Mouse (Mus musculus) spleen, adult 12 weeks (tissue): ENCODE results near the gene Dock3.
"Not testable (repeated sequence)": the region's sequence is repeated elsewhere in the genome, so short reads cannot be mapped to it uniquely, and the experiment has no call there.

Source experiments
- DNase-seq: peaks from one replicate; pipeline ENCODE4 v3.0.0; 2022; ENCODE audit warnings: low spot score

Dock3 gene

DNA sequence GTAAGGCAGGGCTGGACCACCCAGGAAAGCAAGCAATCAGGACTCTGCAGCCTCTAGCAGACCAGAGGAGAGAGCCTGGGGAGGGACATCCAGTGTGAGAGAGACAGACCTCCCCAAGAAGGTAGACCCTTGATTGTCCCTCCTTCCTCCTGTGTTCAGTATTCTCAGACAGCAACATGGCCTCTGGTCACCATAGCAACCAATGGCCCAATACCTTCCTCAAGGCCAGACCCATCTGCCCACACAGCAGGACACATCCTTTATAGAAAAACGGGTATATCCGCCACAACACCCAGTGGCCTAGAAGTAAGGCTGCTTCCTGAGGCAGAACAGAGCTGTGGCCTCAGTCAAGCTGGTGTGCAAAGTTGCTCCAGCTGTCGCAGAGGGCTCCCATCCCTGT lies 23.9 kb upstream of the Dock3 start:
- DNase-seq: no peak

DNA sequence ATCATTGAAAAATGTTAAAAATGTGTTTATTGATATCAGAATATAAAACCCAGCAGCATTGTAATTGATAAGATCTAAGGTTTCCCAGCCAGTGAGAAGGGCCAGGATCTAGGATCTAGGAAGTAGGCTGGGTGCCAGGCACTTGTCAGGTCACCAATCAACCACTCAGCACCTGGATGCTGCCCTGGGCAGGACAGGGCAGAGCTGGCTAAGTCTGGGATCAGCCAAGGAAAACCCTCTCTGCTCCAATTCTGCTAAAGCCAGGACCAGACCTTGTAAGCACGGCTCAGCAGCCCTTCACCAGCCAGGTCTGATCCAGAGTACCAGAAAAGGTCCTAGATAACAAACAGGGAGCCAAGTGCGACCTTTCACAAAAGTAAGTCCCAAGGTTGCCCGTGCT lies 23.2 kb upstream of the Dock3 start:
- DNase-seq: no peak

DNA sequence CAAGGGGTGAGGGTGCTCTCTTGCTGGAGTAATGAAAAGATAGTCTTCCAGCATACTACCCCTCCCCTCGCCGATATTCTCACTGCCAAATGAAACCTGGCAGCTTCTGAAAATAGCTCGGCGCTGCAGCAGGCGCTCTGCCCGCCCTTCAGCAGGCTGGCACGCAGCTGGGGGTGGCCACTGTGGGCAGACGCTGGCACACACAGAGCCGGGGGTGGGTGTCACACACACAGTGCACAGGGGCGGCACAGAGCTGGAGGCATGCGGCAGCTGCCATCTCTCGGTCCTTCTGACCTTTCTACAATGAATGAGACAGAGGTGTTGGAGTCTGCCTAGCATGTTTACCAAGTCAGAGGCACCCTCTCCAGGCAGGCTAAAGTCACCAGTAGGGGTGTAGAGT lies 22.8 kb upstream of the Dock3 start:
- no peak for DNase-seq

DNA sequence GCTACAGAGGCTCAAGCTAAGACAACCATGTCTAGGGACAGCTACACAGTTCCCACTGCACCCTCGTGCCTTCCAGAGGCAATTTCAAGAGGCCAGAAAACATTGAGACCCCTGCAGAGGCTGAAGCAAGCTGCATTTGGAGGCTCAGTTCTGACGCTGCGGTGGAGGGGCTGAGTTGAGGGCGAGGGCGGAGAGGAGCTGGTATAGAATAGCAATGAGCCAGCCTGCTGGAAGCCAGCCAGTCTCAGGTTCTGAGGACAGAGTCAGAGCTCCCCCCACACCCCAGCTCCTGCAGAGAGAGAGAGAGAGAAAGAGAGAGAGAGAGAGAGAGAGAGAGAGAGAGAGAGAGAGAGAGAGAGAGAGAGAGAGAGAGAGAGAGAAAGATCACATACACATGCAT lies 20.5 kb upstream of the Dock3 start:
- DNase-seq: no peak

DNA sequence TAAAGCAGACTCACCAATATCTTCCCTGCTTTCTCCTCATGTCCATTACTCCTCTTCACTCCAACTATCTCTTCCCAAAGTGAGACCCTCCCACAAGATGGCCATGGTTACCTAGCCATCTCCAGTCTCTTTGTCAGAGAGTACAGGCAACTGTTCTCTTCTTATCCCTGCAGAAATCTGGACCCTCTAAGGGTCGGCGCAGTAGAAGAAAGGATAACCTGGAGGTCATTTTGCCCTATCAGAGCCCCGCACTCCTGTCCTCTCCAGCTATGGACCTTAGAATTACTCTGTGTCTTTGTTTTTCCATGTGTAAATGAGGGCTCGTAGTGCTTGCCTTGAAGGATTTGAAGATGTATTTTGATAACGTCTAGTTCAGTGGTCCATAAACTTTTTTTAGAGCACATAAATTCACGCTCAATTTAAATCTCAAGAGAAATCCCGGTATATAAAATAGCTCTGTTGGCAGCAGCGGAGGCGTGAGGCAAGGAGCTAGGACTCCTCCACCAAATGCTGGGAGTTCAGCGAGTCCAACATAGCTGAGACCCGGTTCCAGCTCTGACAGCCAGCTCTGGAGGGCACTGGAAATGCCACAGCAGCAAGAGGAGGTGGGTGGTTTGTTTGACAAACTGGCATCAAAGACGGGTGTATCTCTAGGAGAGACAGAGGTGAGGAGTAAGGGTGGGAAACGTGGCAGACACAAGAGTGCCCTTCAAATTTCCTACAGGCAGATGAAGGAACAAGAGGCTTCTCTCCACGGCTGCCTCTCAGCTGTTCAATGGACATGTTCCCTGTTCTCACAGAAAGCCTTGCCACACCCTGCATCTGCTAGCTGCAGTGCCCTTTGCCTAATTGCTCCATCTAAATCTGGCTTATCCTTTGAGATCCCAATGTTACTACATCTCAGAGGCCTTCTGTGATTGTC lies 19.0 kb upstream of the Dock3 start:
- no peak for DNase-seq

DNA sequence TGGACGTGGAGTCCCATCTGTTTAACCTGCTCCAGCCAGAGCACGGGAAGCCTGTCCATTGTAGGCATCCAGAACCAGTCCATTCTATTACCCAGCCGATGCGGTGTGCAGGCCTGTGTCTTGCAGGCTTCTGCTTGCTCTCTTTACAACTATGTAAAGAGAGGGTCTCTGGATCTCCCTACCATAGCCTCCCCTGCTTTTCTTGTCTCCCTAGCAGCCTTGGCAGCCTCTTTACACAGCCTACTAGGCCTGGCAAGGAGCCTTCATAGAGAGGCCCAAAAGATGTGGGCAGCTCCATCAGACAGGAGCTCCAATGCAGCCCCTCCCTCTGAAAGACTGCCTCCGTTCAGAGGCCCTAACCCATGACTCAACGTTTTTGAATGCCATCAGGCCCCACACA lies 17.4 kb upstream of the Dock3 start:
- DNase-seq: no peak

DNA sequence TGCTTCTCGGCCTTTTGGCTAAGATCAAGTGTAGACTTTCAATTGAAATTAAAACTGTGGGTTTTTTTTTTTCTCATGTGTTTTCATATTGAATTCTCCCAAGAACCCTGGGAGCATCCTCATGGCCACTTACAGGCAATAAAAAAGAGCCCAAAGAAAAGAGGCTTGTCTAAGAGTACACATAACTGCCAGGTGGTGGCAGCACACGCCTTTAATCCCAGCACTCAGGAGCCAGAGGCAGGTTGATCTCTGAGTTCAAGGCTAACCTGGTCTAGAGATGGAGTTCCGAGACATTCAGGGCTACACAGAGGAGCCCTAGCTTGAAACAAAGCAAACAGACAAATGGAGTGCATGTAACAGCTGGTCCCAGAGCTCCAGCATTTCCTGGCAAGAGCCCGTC lies 14.5 kb upstream of the Dock3 start:
- DNase-seq: no peak

DNA sequence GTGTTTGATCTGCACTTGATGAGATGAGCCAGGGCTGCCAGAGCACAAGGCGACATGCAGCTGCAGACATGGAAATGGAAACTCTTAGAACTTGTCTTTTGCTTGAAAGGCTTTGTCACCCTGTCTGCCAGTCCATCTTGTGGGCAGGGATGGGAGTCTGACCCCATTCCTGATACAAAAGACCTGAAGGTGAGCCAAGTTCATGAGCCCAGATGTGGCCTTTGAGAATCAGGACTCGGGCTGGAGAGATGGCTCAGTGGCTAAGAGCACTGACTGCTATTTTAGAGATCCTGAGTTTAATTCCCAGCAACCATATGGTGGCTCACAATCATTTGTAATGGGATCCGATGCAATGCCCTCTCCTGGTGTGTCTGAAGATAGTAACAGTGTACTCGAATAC lies 13.6 kb upstream of the Dock3 start:
- DNase-seq: no peak

DNA sequence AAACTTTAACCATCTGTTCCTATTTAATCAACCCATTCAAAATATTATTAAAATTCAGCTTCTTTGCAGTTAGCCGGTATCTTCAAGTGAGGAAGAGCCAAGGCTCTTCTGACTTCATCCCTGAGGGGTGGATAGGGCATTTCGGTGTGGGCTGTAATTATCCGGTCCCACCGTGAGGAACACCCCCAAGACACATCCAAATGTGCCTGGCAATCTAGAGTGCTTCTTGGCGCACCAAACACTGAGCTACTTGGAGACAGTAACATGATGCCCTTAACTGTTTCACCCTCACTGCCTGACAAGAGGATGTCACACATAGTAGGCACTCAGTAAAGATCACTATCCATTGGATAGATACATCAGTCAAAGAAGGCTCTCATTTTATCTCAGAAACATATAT lies 4.4 kb upstream of the Dock3 start:
- no peak for DNase-seq

DNA sequence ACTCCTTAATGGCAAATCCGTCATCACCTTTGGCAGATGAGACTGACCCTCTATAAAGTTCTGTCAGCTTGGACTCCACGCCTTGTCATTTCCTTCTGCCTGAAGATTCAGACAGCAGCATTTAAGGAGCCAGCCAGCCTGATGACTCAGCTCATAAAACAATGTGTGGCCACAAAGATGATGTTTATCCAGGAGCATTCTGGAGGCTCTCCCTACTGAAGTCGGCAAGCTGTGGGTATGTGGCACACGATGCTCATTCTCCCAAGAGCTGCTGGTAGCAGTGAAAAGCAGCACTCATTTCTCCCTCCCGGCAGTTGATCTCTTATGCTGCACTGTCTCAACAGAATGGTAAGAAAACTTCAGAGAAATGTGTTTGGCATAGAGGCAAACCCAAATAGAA lies 3.6 kb upstream of the Dock3 start:
- no peak for DNase-seq

DNA sequence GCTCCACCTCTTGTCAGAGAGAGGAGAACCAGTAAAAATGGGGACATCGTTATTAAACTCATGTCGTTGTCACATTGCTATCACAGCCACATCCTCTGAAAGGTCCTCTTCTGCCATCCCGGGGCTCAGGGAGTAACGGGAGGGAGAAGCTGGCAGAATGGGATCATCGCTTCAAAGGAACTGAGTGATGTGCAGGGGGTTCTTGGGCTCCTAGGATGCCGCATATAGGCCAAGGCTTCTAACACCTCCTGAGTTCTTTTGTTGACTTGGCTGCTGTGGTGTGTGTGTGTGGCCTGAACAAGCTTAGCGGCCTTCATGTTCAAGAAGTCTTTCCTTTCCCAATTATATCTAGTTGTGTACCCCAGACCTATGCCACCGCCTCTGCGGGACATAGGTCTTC lies 431 bp upstream of the Dock3 start:
- DNase-seq: no peak

DNA sequence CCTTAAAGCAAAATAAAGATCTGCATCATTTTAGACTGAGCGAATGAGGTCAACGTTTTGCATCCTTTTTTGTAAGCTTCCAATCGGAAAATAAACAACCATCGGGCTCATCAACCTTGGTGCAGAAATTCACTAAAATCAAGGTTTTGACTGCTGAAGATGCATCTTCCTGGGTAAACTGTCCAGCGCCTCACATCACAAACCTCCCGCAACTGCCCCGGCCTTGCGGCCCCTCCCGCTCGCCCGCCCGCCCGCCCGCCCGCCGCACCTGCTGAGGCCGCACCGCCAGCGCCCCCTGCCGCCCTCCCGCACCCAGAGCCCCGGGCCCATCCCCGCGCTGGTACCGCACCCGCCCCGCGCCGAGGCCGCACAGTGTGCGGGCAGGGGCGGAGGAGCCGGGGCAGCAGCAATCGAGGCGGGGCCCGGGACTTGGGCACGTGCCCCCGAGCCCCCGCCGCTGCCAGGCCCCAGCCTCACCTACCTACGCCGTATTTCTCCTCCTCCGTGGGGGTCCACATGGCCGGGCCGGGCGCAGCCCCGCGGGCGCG lies 644 bp downstream of the Dock3 start:
- DNase-seq: no peak

DNA sequence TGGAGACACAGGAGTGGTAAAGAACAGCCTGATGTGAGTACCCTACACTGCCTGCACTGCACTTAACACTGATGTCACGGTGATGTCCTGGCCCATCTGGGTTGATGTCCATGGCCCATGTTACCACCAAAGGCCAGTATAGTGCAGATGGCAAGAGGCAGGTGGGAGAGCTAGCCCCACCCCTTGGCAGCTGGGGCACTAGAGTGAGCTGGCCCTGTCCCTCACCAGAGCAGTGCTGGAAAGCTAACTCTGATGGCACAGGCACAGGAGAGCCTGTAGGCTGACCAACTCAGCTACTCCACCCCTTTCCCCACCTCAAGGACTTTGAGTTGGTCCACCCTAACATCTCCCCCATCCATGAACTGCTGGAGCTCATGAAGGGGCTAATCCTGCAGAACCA lies 7.1 kb downstream of the Dock3 start:
- DNase-seq: no peak

DNA sequence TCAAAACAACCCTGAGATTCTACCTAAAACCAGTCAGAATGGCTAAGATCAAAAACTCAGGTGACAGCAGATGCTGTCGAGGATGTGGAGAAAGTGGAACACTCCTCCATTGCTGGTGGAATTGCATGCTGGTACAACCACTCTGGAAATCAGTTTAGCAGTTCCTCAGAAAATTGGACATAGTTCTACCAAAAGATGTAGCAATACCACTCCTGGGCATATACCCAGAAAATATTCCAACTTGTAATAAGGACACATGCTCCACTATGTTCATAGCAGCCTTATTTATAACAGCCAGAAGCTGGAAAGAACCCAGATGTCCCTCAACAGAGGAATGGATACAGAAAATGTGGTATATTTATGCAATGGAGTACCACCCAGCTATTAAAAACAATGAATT lies 56.9 kb downstream of the Dock3 start:
- DNase-seq: not testable (repeated sequence)

DNA sequence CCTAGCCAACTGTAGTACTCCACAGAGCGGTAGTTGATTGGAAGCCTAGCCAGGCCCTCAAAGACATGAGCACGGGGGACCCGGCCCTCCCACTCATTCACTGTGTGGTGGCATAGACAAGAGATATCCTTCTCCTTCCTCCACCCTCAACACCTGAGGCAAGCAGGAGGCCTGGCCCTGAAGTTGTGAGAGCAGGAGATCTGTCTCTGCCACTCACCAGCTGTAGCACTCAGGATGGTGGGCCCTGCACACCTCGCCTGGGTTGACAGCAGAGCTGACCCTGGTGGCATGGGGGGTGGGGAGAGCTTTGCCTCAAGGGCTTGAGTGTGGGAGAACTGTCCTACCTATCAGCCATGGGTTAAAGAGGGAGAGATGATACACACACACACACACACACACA lies 65.9 kb downstream of the Dock3 start:
- no peak for DNase-seq

DNA sequence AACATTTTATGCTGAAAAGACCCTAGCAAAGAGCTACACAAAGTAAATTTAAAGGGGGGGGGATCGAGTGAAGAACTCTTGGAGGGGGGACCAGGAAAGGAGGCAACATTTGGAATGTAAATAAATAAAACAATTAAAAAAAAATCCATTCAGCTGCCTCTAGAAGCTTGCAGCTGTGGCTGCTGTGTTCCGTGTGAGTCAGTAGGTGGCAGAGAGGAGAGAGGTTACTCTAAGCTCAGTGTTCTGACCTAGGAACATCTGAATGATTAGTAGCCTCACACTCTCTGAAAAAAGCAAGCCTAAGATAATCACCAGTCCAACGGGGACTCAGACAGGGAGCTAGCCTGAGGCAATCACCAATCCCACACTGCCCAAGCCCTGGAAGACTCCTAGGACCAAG lies 66.9 kb downstream of the Dock3 start:
- DNase-seq: no peak

DNA sequence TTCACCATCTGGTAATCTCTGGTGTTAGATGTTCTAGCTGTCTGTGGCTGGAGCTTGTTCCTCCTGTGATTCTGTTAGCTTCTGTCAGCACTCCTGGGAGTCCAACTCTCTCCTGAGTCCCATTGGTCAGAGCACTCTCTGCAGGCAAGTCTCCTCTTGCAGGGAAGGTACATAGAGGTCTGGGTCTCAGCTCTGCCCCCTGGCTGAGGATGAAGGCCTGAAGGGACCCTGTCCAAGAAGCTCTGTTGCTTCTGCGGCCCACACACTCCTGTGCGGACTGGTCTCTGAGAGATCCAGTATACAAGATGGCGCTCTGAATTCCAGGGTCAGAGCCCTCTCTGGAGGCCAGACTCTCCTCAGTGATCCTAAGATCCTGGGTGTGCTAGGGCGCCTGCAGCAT lies 75.3 kb downstream of the Dock3 start:
- DNase-seq: not testable (repeated sequence)

DNA sequence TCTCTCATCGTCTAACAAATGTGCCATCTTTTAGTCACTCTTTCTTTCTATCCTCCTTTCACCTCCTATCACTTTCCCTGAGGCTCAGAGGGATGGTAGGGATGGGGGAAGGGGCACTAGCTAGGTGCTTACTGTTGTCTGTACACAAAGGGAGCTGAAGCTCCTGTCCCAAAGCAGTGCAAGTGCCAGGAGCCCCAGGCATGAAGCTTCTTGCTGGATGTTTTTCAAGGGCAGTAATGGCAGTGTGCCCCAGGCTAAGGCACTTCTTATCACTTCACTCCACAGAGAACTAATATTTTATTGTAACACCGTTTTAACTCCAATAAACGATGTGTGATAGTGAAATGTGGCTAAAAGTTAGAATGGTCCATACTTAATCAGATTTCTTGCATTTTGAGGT lies 118.9 kb downstream of the Dock3 start:
- DNase-seq: no peak

DNA sequence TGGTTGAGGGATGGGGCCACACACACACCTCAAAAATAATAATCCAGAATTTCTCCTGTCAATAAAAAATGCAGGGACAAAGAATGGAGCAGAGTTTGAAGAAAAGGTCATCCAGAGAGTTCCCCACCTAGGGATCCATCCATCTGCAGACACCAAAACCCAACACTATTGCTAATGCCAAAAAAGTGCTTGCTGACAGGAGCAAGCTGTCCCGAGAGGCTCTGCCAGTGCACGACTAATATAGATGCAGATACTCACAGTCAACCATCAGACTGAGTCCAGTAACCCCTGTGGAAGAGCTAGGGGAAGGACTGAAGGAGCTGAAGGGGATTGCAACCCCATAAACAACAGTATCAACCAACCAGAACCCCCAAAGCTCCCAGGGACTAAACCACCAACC lies 119.7 kb downstream of the Dock3 start:
- DNase-seq: no peak

DNA sequence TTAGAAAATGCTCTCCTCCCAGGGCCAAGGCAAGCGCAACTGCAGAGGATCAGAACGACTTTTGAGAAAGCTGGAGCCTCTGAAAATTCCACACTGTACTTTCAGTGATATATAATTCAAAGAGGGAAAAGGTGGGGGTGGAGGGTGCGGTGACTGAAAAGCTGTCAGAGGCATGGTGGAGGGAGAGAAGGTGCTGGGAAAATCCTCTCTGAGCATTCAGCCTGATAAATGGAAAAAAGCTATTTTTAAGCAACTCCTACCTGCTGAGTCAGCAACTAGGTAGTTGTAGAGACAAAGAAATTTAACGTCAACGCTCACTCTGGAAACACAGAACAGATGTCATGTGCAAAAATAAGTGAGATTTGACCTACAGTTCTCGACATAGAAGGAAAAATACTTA lies 132.2 kb downstream of the Dock3 start:
- no peak for DNase-seq

DNA sequence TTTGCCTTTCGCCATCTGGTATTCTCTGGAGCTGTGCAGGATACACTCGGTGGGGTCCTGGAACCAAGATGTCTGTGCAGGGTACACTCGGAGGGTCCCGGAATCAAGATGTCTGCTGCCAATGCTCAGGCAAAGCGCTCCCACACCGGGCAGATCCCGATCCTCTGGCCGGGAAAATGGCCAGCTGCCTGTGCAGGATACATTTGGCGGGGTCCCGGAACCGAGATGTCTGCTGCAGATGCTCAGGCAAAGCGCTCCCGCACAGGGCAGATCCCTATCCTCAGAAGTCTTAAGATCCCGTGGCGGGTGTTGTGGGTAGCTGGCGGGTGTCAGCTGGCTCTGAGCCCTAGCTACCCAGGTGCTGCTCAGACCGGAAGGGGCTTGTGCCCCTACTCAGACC lies 142.3 kb downstream of the Dock3 start:
- not testable (repeated sequence) for DNase-seq

DNA sequence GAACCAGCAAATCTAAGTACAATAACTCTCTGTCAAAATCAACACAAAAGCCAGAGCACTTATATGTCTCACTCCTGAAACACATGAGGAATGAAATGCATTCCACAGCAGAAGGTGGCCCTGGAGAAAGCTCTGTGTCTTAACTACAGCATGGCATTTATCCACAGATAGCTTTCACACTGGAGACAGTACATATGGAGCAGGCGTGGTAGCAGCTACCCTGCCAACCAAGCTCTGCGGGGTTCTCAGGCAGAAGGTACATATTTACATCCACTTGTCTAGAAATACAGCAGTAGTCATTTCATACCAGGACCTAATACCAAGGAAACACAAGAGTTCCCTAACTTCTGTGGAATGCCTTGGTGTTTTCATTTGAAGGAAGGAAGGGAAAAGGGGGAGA lies 144.2 kb downstream of the Dock3 start:
- DNase-seq: no peak

DNA sequence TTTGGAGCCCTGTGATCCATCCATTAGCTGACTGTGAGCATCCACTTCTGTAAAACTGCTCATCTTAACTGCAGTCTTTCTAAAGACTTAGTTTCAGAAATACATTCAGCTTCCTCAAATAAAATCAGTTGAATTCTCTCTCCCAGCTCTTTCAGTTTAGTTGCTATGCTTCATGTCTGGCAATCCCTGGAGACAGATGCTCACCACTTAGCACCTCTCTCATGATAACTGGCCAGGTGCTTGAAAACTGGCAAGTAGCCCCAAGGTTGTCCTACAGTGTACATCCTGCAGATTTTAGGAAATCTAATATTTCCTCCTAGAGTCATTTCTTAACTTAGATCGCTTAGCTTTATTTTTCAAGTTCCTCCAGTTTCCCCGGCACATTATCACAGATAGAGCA lies 193.8 kb downstream of the Dock3 start:
- no peak for DNase-seq

DNA sequence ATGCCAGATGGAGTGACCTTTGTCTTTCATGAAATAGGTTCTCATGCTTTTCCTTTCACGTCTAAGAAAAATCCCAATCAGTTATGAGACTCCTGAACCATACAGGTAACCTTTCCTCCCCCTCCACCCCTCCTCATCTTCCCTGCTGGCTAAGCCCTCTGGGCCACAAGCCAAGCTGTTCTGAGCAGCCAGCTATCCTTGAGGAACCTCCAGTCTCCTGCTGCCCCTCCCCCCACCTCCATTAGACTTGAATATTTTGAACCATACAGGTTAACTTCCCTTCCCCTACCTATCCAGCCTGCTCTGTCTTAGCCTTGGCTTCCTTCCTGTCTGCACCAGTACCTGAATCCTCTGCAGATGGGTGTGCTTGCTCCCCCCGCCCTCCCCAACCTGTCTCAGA lies 204.1 kb downstream of the Dock3 start:
- no peak for DNase-seq
